Mouse (Mus musculus) testis, adult 2 months (tissue): Measurements from ENCODE around the gene Hnrnpdl.

ENCODE experiments used
- CTCF ChIP-seq: fragments of 200-500 bp; IDR thresholded peaks from 2 replicates; pipeline ENCODE4 v1.5.1; 2012; ENCODE audit warnings: low read depth, mild to moderate bottlenecking, inconsistent platforms, low read length, moderate library complexity; ENCODE audit not compliant: control insufficient read depth, insufficient read depth, insufficient replicate concordance
- POLR2A ChIP-seq: fragments of 200-500 bp; IDR thresholded peaks from 2 replicates; pipeline ENCODE4 v1.6.1; 2012; ENCODE audit warnings: low read depth, mild to moderate bottlenecking, inconsistent platforms, low read length, moderate library complexity; ENCODE audit not compliant: control insufficient read depth

DNA sequence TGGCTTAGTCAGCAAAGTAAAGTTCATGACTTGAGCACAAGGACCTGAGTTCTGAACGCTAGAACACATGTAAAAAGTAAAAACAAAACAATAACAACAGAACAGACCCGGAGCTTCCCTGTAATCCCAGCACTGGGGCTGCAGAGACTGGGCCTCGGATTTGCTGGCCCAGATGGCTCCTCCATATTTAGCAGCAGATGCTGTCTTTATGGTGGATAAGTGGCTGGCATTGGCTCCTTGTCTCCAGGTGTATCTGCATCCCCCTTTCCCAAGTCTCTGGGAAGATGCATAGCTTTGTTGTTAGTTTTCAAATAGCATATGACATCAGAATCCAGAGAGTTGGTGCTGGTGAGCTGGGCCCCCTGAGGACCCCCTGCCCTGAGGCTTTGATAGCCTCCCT lies 6.6 kb upstream of the Hnrnpdl start:
- no peak for TF ChIP-seq POLR2A
- no peak for TF ChIP-seq CTCF
